Mouse (Mus musculus) sigmoid colon, adult 10 weeks (tissue): ENCODE results near the gene Avpr1b. TPM values are rescaled to one million over a fixed set of nuclear protein-coding genes. Genes with fewer than 3 reads are reported as not detected.

Experiments used
- polyA plus RNA-seq: library from polyadenylated mRNA; stranded (reverse); fragments of 350-450 nt; fragmentation: Illumina TruSeq; extraction: RNeasy Lipid Tissue Mini Kit (QIAGEN cat#74804); gene quantifications from one replicate; pipeline ENCODE4 v1.2.3, GENCODE M21; 2014; ENCODE audit warnings: low read depth, low replicate concordance

The Avpr1b gene
- polyA plus RNA-seq, result 1.4 TPM

GRCm38 (mm10) chr1:131598905-131599304 is at the start of gene Avpr1b:
TSS of gene Avpr1b (plus strand) at chr1:131599239.

GRCm38 (mm10) chr1:131637791-131638540 is 38.9 kb downstream of the Avpr1b start, which contains the start of gene Ctse:
TSS of gene Ctse (plus strand) at chr1:131638306.

Other genes with a start within 250 kb of the Avpr1b start
- gene Srgap2, start 71.9 kb upstream of the Avpr1b start, polyA plus RNA-seq, result 11.4 TPM
- gene Fam72a, start 71.3 kb upstream of the Avpr1b start, polyA plus RNA-seq, result 1.7 TPM
- gene Ctse, start 39.1 kb downstream of the Avpr1b start, polyA plus RNA-seq, result 62.8 TPM
- 4.1 TPM for gene Rab7b, start 89.5 kb downstream of the Avpr1b start, polyA plus RNA-seq
- not detected for gene Slc26a9, start 144.8 kb downstream of the Avpr1b start, polyA plus RNA-seq
- gene Pm20d1, start 198.1 kb downstream of the Avpr1b start, polyA plus RNA-seq, result 13.6 TPM
- gene Slc41a1, start 228.3 kb downstream of the Avpr1b start, polyA plus RNA-seq, result 6.1 TPM